Mouse (Mus musculus) naive thymus-derived CD4-positive, alpha-beta T cell, adult 5 months (primary cell): ENCODE measurements around the gene Gemin5. TPM values are rescaled to one million over a fixed set of nuclear protein-coding genes. Genes with fewer than 3 reads are reported as not detected.

Source experiments
- polyA plus RNA-seq: library from polyadenylated mRNA; unstranded; fragments of 100-300 nt; shearing (Covaris generic); gene quantifications from one replicate; pipeline ENCODE4 v1.2.1, GENCODE M21; 2017

The Gemin5 gene
- polyA plus RNA-seq = 18.5 TPM

GRCm38 (mm10) chr11:58168167-58168915 lies at the start of gene Gemin5:
TSS of gene Gemin5 (minus strand) at chr11:58168539.

GRCm38 (mm10) chr11:58199229-58200037 lies 31.1 kb upstream of the Gemin5 start, which contains the start of the genes Igtp and Irgm2:
TSS of gene Igtp (plus strand) at chr11:58199556.
TSS of gene Irgm2 (plus strand) at chr11:58199618.

GRCm38 (mm10) chr11:58171459-58172091 lies 3.2 kb upstream of the Gemin5 start, which contains the start of gene Mrpl22:
TSS of gene Mrpl22 (plus strand) at chr11:58171661.

GRCm38 (mm10) chr11:58103697-58104306 lies 64.5 kb downstream of the Gemin5 start, which contains the start of gene Cnot8:
TSS of gene Cnot8 (plus strand) at chr11:58104153.

GRCm38 (mm10) chr11:58093021-58093528 lies 75.3 kb downstream of the Gemin5 start, which contains the start of gene Gm12248:
TSS of gene Gm12248 (minus strand) at chr11:58093134.

Other genes with a start within 250 kb of the Gemin5 start
- gene Larp1, start 159.5 kb downstream of the Gemin5 start, polyA plus RNA-seq = 123 TPM
- not detected for gene Gm12248, start 75.4 kb downstream of the Gemin5 start, polyA plus RNA-seq
- gene Cnot8, start 64.4 kb downstream of the Gemin5 start, polyA plus RNA-seq = 86.2 TPM
- 32.3 TPM for gene Mrpl22, start 3.1 kb upstream of the Gemin5 start, polyA plus RNA-seq
- 397 TPM for gene Igtp, start 31.0 kb upstream of the Gemin5 start, polyA plus RNA-seq
- 103 TPM for gene Irgm2, start 31.1 kb upstream of the Gemin5 start, polyA plus RNA-seq
- gene 4930438A08Rik, start 106.3 kb upstream of the Gemin5 start, polyA plus RNA-seq = not detected
- 45.8 TPM for gene Zfp692, start 138.5 kb upstream of the Gemin5 start, polyA plus RNA-seq
- 38.4 TPM for gene Zfp672, start 161.8 kb upstream of the Gemin5 start, polyA plus RNA-seq
- 23.2 TPM for gene Sh3bp5l, start 162.2 kb upstream of the Gemin5 start, polyA plus RNA-seq
- not detected for gene Lypd8, start 210.5 kb upstream of the Gemin5 start, polyA plus RNA-seq